Mouse (Mus musculus): ENCODE data around the gene Nfkbib.

The Nfkbib gene

DNA sequence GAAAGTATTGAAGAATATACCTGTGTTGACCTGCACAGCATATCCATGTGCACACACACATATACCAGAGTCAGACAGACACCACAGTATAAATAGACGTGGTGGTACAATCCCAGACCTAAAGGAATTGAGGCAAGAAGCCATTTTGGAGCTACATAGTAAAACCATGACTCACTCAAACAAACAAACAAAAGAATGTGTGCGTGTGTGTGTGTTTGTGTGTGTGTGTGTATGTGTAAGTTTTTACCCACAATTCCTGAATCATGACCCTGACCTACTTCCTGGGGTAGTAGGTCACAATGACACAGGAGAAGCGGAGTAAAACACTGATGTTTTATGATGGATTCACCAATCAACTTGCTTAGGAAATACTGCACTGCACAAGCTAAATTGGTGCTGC is 34.1 kb upstream of the Nfkbib start:
- DNase-seq (ENCODE audit: extremely low spot score, low read depth, low spot score), result no peak

GRCm38 (mm10) chr7:28799994-28800393 is 32.7 kb upstream of the Nfkbib start:
- DNase-seq (ENCODE audit: extremely low spot score, low read depth, low spot score), result no peak

- no peak for DNase-seq (ENCODE audit: extremely low spot score, low read depth, low spot score)
Measured at GRCm38 (mm10) chr7:28796562-28796975, 29.3 kb upstream of the Nfkbib start.

- DNase-seq (ENCODE audit: extremely low spot score, low read depth, low spot score), result no peak
Measured at GRCm38 (mm10) chr7:28795832-28796231, 28.5 kb upstream of the Nfkbib start.

- no peak for DNase-seq (ENCODE audit: extremely low spot score, low read depth, low spot score)
Measured at GRCm38 (mm10) chr7:28794496-28794895, 27.2 kb upstream of the Nfkbib start.

DNA sequence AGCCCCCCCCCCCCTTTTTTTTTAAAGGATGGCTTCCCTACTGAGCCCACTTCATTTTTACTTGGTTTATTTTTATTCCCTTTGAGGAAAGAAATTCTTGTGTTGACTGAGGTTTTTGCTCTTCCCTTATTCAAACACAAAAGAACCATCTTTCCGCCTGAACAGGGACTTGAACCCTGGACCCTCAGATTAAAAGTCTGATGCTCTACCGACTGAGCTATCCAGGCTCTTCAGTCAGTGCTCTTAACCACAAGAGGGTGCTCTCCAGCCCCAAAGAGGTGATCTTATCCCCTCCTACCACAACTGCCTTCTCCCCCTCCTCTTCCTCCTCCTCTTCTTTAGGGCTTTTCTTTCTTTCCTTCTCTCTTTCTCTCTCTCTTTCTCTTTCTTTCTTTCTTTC is 26.5 kb upstream of the Nfkbib start:
- DNase-seq (ENCODE audit: extremely low spot score, low read depth, low spot score), result no peak

- DNase-seq (ENCODE audit: extremely low spot score, low read depth, low spot score), result no peak
Measured at GRCm38 (mm10) chr7:28792391-28793185, 25.3 kb upstream of the Nfkbib start.

- DNase-seq (ENCODE audit: extremely low spot score, low read depth, low spot score), result no peak
Measured at GRCm38 (mm10) chr7:28791706-28792105, 24.4 kb upstream of the Nfkbib start.

- DNase-seq (ENCODE audit: extremely low spot score, low read depth, low spot score), result no peak
Measured at GRCm38 (mm10) chr7:28790066-28790806, 22.9 kb upstream of the Nfkbib start.

- DNase-seq (ENCODE audit: extremely low spot score, low read depth, low spot score), result no peak
Measured at GRCm38 (mm10) chr7:28789235-28789634, 21.9 kb upstream of the Nfkbib start.

GRCm38 (mm10) chr7:28788307-28789195 is 21.2 kb upstream of the Nfkbib start, which contains the start of gene Rinl:
Rinl (plus strand) TSS chr7:28788969.
- no peak for DNase-seq (ENCODE audit: extremely low spot score, low read depth, low spot score)

- DNase-seq (ENCODE audit: extremely low spot score, low read depth, low spot score), result no peak
Measured at GRCm38 (mm10) chr7:28787884-28788283, 20.6 kb upstream of the Nfkbib start.

DNA sequence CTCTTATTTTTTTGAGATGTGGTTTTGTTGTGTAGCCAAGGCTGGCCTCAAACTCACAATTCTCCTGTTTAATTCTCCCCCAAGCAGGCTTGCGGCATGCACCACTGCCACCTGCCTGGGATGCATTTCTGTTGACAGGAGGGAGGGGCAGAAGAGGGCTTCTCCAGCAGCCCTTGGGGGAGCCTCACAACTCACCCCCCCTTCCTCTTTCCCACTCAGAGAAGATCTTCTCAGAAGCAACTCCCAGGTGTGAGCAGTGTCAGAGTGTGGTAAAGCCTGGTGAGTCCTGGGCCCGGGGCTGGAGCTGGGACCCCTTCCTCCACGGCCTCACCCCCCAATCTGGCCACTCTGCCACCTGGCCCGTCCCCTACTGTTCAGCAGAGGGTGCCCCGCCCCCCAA is 17.8 kb upstream of the Nfkbib start:
- no peak for DNase-seq (ENCODE audit: extremely low spot score, low read depth, low spot score)

DNA sequence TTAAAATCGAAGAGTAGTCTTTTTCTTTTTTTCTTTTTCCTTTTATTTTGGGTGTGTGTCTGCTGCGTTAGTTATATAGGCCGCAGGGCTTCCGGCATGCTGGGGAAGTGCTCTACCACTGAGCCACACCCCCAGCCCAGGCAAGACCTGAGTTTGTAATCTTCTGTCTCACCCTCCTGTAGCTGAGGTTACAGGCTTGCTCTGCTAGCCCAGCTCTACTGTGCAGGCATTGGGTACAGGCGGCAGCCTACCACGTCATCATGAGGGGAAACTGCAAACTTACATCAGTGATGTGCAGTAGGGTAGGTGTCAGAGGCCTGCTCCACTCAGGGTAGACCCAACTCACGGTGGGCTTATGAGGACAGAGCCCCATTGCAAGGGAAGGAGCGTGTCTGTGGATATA is 13.9 kb upstream of the Nfkbib start:
- DNase-seq (ENCODE audit: extremely low spot score, low read depth, low spot score), result no peak

- no peak for DNase-seq (ENCODE audit: extremely low spot score, low read depth, low spot score)
Measured at GRCm38 (mm10) chr7:28780857-28781256, 13.5 kb upstream of the Nfkbib start.

- peak; percentile 81 for DNase-seq (ENCODE audit: extremely low spot score, low read depth, low spot score)
Measured at GRCm38 (mm10) chr7:28780067-28780658, 12.9 kb upstream of the Nfkbib start.

- no peak for DNase-seq (ENCODE audit: extremely low spot score, low read depth, low spot score)
Measured at GRCm38 (mm10) chr7:28778825-28779224, 11.5 kb upstream of the Nfkbib start.

DNA sequence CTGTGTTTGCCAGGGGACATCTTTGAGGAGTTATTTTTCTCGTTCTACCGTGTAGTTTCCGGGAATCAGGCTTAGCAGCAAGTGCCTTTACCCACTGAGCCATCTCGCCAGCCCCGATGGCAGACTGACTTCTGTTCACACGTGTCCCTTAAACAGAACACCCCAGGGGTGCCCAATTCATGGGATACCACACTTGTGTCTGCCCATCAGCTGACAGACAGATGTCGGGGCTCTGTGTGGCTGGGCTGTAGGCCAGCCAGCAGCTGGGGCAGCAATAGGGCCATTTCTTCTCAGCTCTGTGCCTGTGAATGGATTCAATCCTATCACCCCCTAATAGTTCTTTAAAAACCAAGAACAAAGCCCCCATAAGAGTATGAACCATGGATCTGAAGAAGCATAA is 7.8 kb upstream of the Nfkbib start:
- no peak for DNase-seq (ENCODE audit: extremely low spot score, low read depth, low spot score)

DNA sequence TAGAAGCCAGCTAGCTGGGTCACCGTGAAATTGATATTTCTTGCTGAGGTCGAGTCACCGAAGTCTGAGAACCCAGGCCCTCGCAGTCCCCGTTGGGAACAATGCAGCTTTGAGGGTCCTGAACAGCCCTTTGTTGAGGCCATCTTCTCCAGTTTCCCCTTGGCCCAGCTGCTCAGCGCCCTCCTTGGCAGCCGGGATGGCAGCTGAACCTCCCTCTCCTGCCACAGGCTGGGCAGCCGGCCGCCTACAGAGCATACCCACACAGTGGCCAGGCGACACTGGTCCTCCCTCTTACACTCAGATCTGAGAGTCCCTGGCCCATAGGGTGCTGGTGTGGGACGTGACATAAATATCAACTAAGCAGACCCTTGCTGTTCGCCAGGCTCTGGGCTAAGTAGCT is 6.9 kb upstream of the Nfkbib start:
- no peak for DNase-seq (ENCODE audit: extremely low spot score, low read depth, low spot score)

DNA sequence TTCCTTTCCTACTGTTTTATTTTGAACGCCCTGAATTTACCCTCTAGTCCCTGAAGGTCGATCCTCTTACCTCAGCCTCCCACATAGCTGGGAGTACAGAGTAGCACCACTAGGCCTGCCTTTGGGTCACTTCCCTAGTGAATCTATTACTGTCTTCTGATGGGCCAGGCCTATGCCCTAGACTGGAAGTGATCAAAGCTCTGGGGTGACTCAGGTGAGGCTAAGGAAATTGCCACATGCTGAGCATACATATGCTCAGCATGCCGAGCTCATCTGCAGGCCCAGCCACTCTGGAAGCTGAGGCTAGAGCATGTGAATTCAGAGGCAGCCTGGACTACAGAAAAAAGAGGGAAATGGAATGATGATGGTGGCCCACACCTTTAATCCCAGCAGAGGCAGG is 5.9 kb upstream of the Nfkbib start:
- DNase-seq (ENCODE audit: extremely low spot score, low read depth, low spot score), result no peak

DNA sequence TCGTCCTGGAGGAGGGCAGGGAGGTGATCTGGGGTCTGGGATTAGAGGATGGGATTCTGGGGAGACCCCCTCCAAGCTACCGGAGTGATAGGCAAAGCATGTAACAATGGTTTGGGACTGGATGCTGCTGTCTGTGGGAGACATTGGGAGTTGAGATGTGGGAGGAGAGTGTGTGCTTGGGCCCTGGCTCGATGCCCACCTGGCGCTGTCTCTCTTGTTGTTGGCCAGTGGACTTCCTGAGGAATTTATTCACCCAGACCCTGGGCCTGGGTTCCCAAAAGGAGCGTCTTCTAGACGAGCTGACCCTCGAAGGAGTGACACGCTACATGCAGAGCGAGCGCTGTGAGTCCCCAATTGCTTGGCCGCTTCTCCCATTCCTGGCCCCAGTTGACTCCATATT is 4.6 kb upstream of the Nfkbib start:
- DNase-seq (ENCODE audit: extremely low spot score, low read depth, low spot score), result no peak

Data from hindlimb bud, embryonic 11.5 days (tissue).